Mouse (Mus musculus) ES-Bruce4 (cell line): ENCODE results near the gene Mmd. TPM values are rescaled to one million over a fixed set of nuclear protein-coding genes. Genes with fewer than 3 reads are reported as not detected.

Experiments used
- H3K27ac ChIP-seq: 2 replicates; pipeline ENCODE4 v1.5.1; 2012; ENCODE audit warnings: low read length, inconsistent platforms; ENCODE audit not compliant: insufficient read depth
- H3K27me3 ChIP-seq: 2 replicates; pipeline ENCODE4 v1.6.1; 2012; ENCODE audit warnings: mild to moderate bottlenecking, low read length, inconsistent platforms; ENCODE audit not compliant: control insufficient read depth, poor library complexity, insufficient read depth, severe bottlenecking
- H3K36me3 ChIP-seq: 2 replicates; pipeline ENCODE4 v1.6.1; 2012; ENCODE audit warnings: inconsistent platforms, mild to moderate bottlenecking, low read length, moderate library complexity; ENCODE audit not compliant: control insufficient read depth, poor library complexity, insufficient read depth, severe bottlenecking
- H3K4me1 ChIP-seq: one replicate; pipeline ENCODE4 v1.8.1; 2011; ENCODE audit warnings: low read length; ENCODE audit not compliant: control insufficient read depth, insufficient read depth
- H3K4me3 ChIP-seq: 2 replicates; pipeline ENCODE4 v1.5.1; 2011; ENCODE audit warnings: low read depth, mild to moderate bottlenecking, low read length
- H3K9ac ChIP-seq: 2 replicates; pipeline ENCODE4 v1.6.1; 2012; ENCODE audit warnings: low read depth, mild to moderate bottlenecking, inconsistent platforms; ENCODE audit not compliant: poor library complexity, severe bottlenecking
- H3K9me3 ChIP-seq: replicated peaks from 2 replicates; pipeline ENCODE4 v1.6.1; 2012; ENCODE audit warnings: mild to moderate bottlenecking, low read length, inconsistent platforms; ENCODE audit not compliant: control insufficient read depth, poor library complexity, insufficient read depth, severe bottlenecking
- CTCF ChIP-seq: IDR thresholded peaks from one replicate; pipeline ENCODE4 v1.8.1; 2011; ENCODE audit warnings: low read depth, low read length
- EP300 ChIP-seq: IDR thresholded peaks from 2 replicates; pipeline ENCODE4 v1.6.1; 2011; ENCODE audit warnings: low read depth, low read length; ENCODE audit not compliant: insufficient read depth
- POLR2A ChIP-seq: IDR thresholded peaks from one replicate; pipeline ENCODE4 v1.8.1; 2011; ENCODE audit warnings: low read length; ENCODE audit not compliant: insufficient read depth
- polyA plus RNA-seq: library from polyadenylated mRNA; stranded (reverse); fragments of >200 nt; gene quantifications from 2 replicates; pipeline ENCODE4 v1.2.4, GENCODE M21; 2011; ENCODE audit warnings: low read depth; ENCODE audit not compliant: missing spikeins, insufficient read depth, insufficient read length

Mmd gene
- polyA plus RNA-seq, 1 experiment: 19.6 TPM

GRCm38 (mm10) chr11:90259071-90259470, 9.8 kb downstream of the Mmd start:
- Histone ChIP-seq H3K27ac (no peak overlapping the region), H3K27me3 (no peaks in the 10 kb centered on the region), H3K36me3 (no peaks in the 10 kb centered on the region), H3K4me3 (no peak overlapping the region), H3K4me1 (no peaks in the 10 kb centered on the region), H3K9ac (no peak overlapping the region), H3K9me3 (no peaks in the 10 kb centered on the region)
- TF ChIP-seq POLR2A (no peak), CTCF (no peak)

GRCm38 (mm10) chr11:90259826-90260225, 10.6 kb downstream of the Mmd start:
- no peaks in the 10 kb centered on the region for H3K9me3 ChIP-seq
- no peaks in the 10 kb centered on the region for H3K27me3 ChIP-seq
- TF ChIP-seq POLR2A: no peak
- TF ChIP-seq CTCF: no peak
- TF ChIP-seq EP300: no peak
- H3K27ac ChIP-seq: no peak overlapping the region
- no peaks in the 10 kb centered on the region for H3K4me1 ChIP-seq
- H3K9ac ChIP-seq: no peak overlapping the region
- H3K4me3 ChIP-seq: no peak overlapping the region
- no peaks in the 10 kb centered on the region for H3K36me3 ChIP-seq

GRCm38 (mm10) chr11:90264180-90264579, 14.9 kb downstream of the Mmd start:
- TF ChIP-seq CTCF: no peak
- no peak for TF ChIP-seq POLR2A
- no peak for TF ChIP-seq EP300

GRCm38 (mm10) chr11:90265581-90265980, 16.3 kb downstream of the Mmd start:
- no peak overlapping the region for H3K4me3 ChIP-seq
- H3K4me1 ChIP-seq: no peaks in the 10 kb centered on the region
- no peak overlapping the region for H3K9ac ChIP-seq
- no peak overlapping the region for H3K27ac ChIP-seq
- H3K36me3 ChIP-seq: no peaks in the 10 kb centered on the region
- no peaks in the 10 kb centered on the region for H3K9me3 ChIP-seq
- TF ChIP-seq POLR2A: no peak
- no peak for TF ChIP-seq CTCF
- TF ChIP-seq EP300: no peak
- no peaks in the 10 kb centered on the region for H3K27me3 ChIP-seq

More at GRCm38 (mm10) chr11:90264180-90264579, 14.9 kb downstream of the Mmd start:
- Histone ChIP-seq H3K4me3 (no peak overlapping the region), H3K27ac (no peak overlapping the region), H3K36me3 (no peaks in the 10 kb centered on the region), H3K27me3 (no peaks in the 10 kb centered on the region), H3K4me1 (no peaks in the 10 kb centered on the region), H3K9me3 (no peaks in the 10 kb centered on the region), H3K9ac (no peak overlapping the region)

GRCm38 (mm10) chr11:90268934-90269333, 19.7 kb downstream of the Mmd start:
- no peaks in the 10 kb centered on the region for H3K9me3 ChIP-seq
- no peak overlapping the region for H3K4me3 ChIP-seq
- H3K36me3 ChIP-seq: no peaks in the 10 kb centered on the region
- H3K9ac ChIP-seq: no peak overlapping the region
- TF ChIP-seq EP300 (no peak), CTCF (no peak), POLR2A (no peak)
- no peaks in the 10 kb centered on the region for H3K4me1 ChIP-seq
- no peaks in the 10 kb centered on the region for H3K27me3 ChIP-seq
- H3K27ac ChIP-seq: no peak overlapping the region

GRCm38 (mm10) chr11:90269398-90270123, 20.3 kb downstream of the Mmd start:
- no peaks in the 10 kb centered on the region for H3K9me3 ChIP-seq
- no peaks in the 10 kb centered on the region for H3K27me3 ChIP-seq
- no peaks in the 10 kb centered on the region for H3K4me1 ChIP-seq
- no peaks in the 10 kb centered on the region for H3K36me3 ChIP-seq
- TF ChIP-seq CTCF (no peak), POLR2A (no peak), EP300 (no peak)
- H3K27ac ChIP-seq: no peak overlapping the region
- no peak overlapping the region for H3K9ac ChIP-seq
- no peak overlapping the region for H3K4me3 ChIP-seq
